Mouse (Mus musculus): ENCODE data around the gene Btbd3.

DNA sequence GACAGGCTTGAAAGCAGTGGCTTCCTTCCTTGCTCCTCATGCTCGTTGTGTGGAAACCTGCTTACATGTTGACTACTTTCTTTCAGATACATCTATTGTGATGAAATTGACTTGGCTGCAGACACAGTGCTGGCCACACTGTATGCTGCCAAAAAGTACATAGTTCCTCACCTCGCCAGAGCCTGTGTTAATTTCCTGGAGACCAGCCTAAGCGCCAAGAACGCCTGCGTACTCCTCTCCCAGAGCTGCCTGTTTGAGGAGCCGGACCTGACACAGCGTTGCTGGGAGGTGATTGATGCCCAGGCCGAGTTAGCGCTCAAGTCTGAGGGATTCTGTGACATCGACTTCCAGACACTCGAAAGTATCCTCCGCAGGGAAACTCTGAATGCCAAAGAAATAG is 27.0 kb downstream of the Btbd3 start:
- TF ChIP-seq POLR2A (IDR thresholded peaks at IDR 0.05; ENCODE audit: low read depth, low read length) (no peak), CTCF (conservative IDR thresholded peaks at IDR 0.05; ENCODE audit: insufficient read depth, insufficient read length, low read depth, low read length) (no peak)
